Mouse (Mus musculus) limb, embryonic 10.5 days (tissue): ENCODE measurements around the gene Itpkb. TPM values are rescaled to one million over a fixed set of nuclear protein-coding genes. Genes with fewer than 3 reads are reported as not detected.
"Not testable (repeated sequence)": the region's sequence is repeated elsewhere in the genome, so short reads cannot be mapped to it uniquely, and the experiment has no call there.

ENCODE experiments used
- DNase-seq: peaks from one replicate; pipeline ENCODE4 v3.0.0-alpha.2; 2017; ENCODE audit warnings: low spot score
- H3K27ac ChIP-seq: fragments of 300-500 bp; sonication (generic); 2 replicates; pipeline ENCODE4 v1.5.1; 2016; ENCODE audit warnings: mild to moderate bottlenecking
- H3K27me3 ChIP-seq: fragments of 300-500 bp; sonication (generic); 2 replicates; pipeline ENCODE4 v1.6.1; 2016; ENCODE audit warnings: low read depth, mild to moderate bottlenecking; ENCODE audit not compliant: poor library complexity, severe bottlenecking
- H3K36me3 ChIP-seq: fragments of 300-500 bp; sonication (generic); 2 replicates; pipeline ENCODE4 v1.6.1; 2016; ENCODE audit warnings: mild to moderate bottlenecking, moderate library complexity
- H3K4me1 ChIP-seq: fragments of 300-500 bp; sonication (generic); 2 replicates; pipeline ENCODE4 v1.6.1; 2016
- H3K4me3 ChIP-seq: fragments of 300-500 bp; sonication (generic); 2 replicates; pipeline ENCODE4 v1.5.1; 2016; ENCODE audit warnings: mild to moderate bottlenecking, moderate library complexity
- H3K9me3 ChIP-seq: fragments of 300-500 bp; sonication (generic); replicated peaks from 2 replicates; pipeline ENCODE4 v1.6.1; 2016; ENCODE audit warnings: mild to moderate bottlenecking
- WGBS: fragments of 180-500 bp; shearing (Covaris S2); methylation state at CpG from one replicate; pipeline ENCODE4 v1.1.7; 2016; 5-methylcytosine and 5-hydroxymethylcytosine counted together
- polyA plus RNA-seq: library from polyadenylated mRNA; unstranded; fragments of >200 nt; fragmentation: Nextera tagmentation; extraction: Ambion mirVana; gene quantifications from 2 replicates; pipeline ENCODE4 v1.2.1, GENCODE M21; 2016

The Itpkb gene
- polyA plus RNA-seq, 1 experiment from 2014 or later, result 10.1 TPM

GRCm38 (mm10) chr1:180367626-180368025, 37.3 kb downstream of the Itpkb start:
- no peaks in the 10 kb centered on the region for H3K27me3 ChIP-seq
- no peaks in the 10 kb centered on the region for H3K9me3 ChIP-seq
- WGBS, result 83% methylated on average over 3 of the region's 3 CpGs
- no peak overlapping the region for H3K27ac ChIP-seq
- no peak for DNase-seq
- H3K4me1 ChIP-seq, result peaks cover 56% of the 10 kb centered on the region
- H3K4me3 ChIP-seq, result no peak overlapping the region
- H3K36me3 ChIP-seq, result no peaks in the 10 kb centered on the region

GRCm38 (mm10) chr1:180368112-180368511, 37.8 kb downstream of the Itpkb start:
- Histone ChIP-seq H3K27me3 (no peaks in the 10 kb centered on the region), H3K27ac (no peak overlapping the region), H3K36me3 (no peaks in the 10 kb centered on the region), H3K4me1 (peaks cover 54% of the 10 kb centered on the region), H3K4me3 (no peak overlapping the region), H3K9me3 (no peaks in the 10 kb centered on the region)
- DNase-seq, result no peak
- 90% methylated on average over 7 of the region's 7 CpGs for WGBS

- Histone ChIP-seq H3K27me3 (no peaks in the 10 kb centered on the region), H3K27ac (no peak overlapping the region), H3K36me3 (no peaks in the 10 kb centered on the region), H3K4me3 (no peak overlapping the region), H3K9me3 (no peaks in the 10 kb centered on the region), H3K4me1 (peaks cover 48% of the 10 kb centered on the region)
- DNase-seq, result no peak
- 82% methylated on average over 9 of the region's 9 CpGs for WGBS
Observed at GRCm38 (mm10) chr1:180368646-180369045, 38.4 kb downstream of the Itpkb start.

DNA sequence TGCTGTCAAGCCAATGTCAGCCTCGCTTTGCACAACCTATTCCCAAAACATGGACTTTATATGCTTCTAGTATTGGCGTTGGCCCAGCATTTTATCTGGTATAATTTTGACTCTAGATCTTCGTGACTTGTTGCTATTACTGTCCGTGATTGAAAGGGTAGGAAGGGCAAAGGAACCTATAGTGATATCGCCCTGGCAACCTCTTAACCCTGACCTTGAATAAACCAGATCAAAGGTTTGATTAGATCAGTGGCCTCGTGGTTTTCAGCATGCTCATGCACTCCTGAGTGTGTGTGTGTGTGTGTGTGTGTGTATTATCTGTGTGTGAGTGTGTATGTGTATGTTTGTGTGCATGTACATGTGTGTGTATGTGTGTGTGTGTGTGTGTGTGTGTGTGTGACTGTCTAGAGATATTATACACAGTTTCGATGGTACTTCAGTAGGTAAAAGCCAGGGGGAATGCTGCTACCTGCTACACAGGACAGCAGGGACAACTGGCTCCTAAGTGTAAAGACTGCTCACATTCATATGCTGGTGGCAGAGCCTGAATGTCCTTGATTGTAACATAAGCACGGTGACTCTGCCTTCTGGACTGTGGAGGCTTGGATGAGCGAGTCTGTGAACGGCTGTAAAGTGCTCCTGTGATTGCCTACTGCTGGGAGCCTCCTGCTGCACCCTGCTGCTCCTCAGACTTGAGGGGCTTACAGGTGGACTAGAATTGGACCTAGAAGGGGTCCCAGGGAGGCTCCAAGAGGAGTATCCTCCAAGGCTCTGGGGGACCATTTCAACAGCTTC, 40.8 kb downstream of the Itpkb start:
- Histone ChIP-seq H3K4me1 (peaks cover 26% of the 10 kb centered on the region), H3K27ac (no peak overlapping the region), H3K27me3 (no peaks in the 10 kb centered on the region), H3K9me3 (no peaks in the 10 kb centered on the region), H3K36me3 (no peaks in the 10 kb centered on the region), H3K4me3 (no peak overlapping the region)
- no peak for DNase-seq
- 79% methylated on average over 10 of the region's 10 CpGs for WGBS

- H3K27ac ChIP-seq, DNase-seq, H3K9me3 ChIP-seq, H3K4me3 ChIP-seq, H3K27me3 ChIP-seq, H3K36me3 ChIP-seq: not testable (repeated sequence)
- H3K4me1 ChIP-seq, result peaks cover 23% of the 10 kb centered on the region
- 92% methylated on average over 5 of the region's 5 CpGs for WGBS
Observed at GRCm38 (mm10) chr1:180372258-180372657, 42.0 kb downstream of the Itpkb start.

GRCm38 (mm10) chr1:180376598-180376997, 46.3 kb downstream of the Itpkb start:
- Histone ChIP-seq H3K27me3 (no peaks in the 10 kb centered on the region), H3K36me3 (no peaks in the 10 kb centered on the region), H3K4me3 (no peak overlapping the region), H3K9me3 (no peaks in the 10 kb centered on the region), H3K27ac (no peak overlapping the region), H3K4me1 (peaks cover 39% of the 10 kb centered on the region)
- DNase-seq, result no peak
- 68% methylated on average over 7 of the region's 7 CpGs for WGBS

GRCm38 (mm10) chr1:180379559-180379958, 49.3 kb downstream of the Itpkb start:
- 77% methylated on average over 3 of the region's 3 CpGs for WGBS

GRCm38 (mm10) chr1:180382358-180382757, 52.1 kb downstream of the Itpkb start:
- DNase-seq, result no peak
- WGBS, result 78% methylated on average over 8 of the region's 8 CpGs
- no peaks in the 10 kb centered on the region for H3K27me3 ChIP-seq
- no peak overlapping the region for H3K27ac ChIP-seq
- no peak overlapping the region for H3K4me3 ChIP-seq
- no peaks in the 10 kb centered on the region for H3K9me3 ChIP-seq
- peaks cover 47% of the 10 kb centered on the region for H3K4me1 ChIP-seq
- peaks cover 3% of the 10 kb centered on the region; the same call in 1 of the 2 replicates for H3K36me3 ChIP-seq

More at GRCm38 (mm10) chr1:180379559-180379958, 49.3 kb downstream of the Itpkb start:
- H3K27ac ChIP-seq, result no peak overlapping the region
- H3K9me3 ChIP-seq, result no peaks in the 10 kb centered on the region
- H3K36me3 ChIP-seq, result peaks cover 3% of the 10 kb centered on the region; the same call in 1 of the 2 replicates
- H3K4me3 ChIP-seq, result no peak overlapping the region
- H3K27me3 ChIP-seq, result no peaks in the 10 kb centered on the region
- H3K4me1 ChIP-seq, result peaks cover 42% of the 10 kb centered on the region
- no peak for DNase-seq

GRCm38 (mm10) chr1:180383884-180384283, 53.6 kb downstream of the Itpkb start:
- H3K36me3 ChIP-seq, result peaks cover 3% of the 10 kb centered on the region; the same call in 1 of the 2 replicates
- no peak overlapping the region for H3K4me3 ChIP-seq
- no peak for DNase-seq
- no peaks in the 10 kb centered on the region for H3K9me3 ChIP-seq
- no peak overlapping the region for H3K27ac ChIP-seq
- no peaks in the 10 kb centered on the region for H3K27me3 ChIP-seq
- WGBS, result 95% methylated on average over 8 of the region's 8 CpGs
- H3K4me1 ChIP-seq, result peaks cover 47% of the 10 kb centered on the region

- Histone ChIP-seq H3K27ac (no peak overlapping the region), H3K36me3 (peaks cover 3% of the 10 kb centered on the region; the same call in 1 of the 2 replicates), H3K4me1 (peaks cover 41% of the 10 kb centered on the region), H3K27me3 (no peaks in the 10 kb centered on the region), H3K9me3 (no peaks in the 10 kb centered on the region), H3K4me3 (no peak overlapping the region)
- WGBS, result 69% methylated on average over 10 of the region's 10 CpGs
- no peak for DNase-seq
Observed at GRCm38 (mm10) chr1:180384486-180384885, 54.2 kb downstream of the Itpkb start.

DNA sequence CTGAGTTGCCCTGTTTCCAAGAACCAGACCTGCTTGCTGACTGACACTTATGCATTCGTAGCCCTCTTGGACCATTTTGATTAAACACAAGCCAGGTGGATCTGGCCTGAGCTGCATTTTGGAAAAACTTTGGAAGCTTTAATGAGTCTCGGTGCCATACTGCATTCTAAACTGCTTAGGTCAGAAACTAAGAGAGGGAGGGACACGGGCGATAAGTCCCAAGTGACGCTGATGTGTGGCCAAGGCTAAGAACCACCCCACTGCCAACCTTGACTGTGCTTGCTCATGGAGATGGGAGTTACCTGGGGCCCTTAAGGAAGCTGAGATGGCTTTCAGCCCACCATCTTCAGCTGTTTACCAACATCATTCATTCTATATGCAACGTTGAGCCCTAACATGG, 55.0 kb downstream of the Itpkb start:
- Histone ChIP-seq H3K9me3 (no peaks in the 10 kb centered on the region), H3K27me3 (no peaks in the 10 kb centered on the region), H3K4me1 (peaks cover 33% of the 10 kb centered on the region), H3K36me3 (peaks cover 3% of the 10 kb centered on the region; the same call in 1 of the 2 replicates), H3K4me3 (no peak overlapping the region), H3K27ac (no peak overlapping the region)
- 86% methylated on average over 6 of the region's 6 CpGs for WGBS
- DNase-seq, result no peak

GRCm38 (mm10) chr1:180386951-180387749, 56.9 kb downstream of the Itpkb start:
- H3K4me3 ChIP-seq, result peak overlapping the region; percentile 50
- peaks cover 28% of the 10 kb centered on the region for H3K4me1 ChIP-seq
- H3K27ac ChIP-seq, result peak overlapping the region; percentile 83
- no peaks in the 10 kb centered on the region for H3K27me3 ChIP-seq
- DNase-seq, result peak; percentile 99
- peaks cover 3% of the 10 kb centered on the region; the same call in 1 of the 2 replicates for H3K36me3 ChIP-seq
- 3% methylated on average over 27 of the region's 27 CpGs for WGBS
- no peaks in the 10 kb centered on the region for H3K9me3 ChIP-seq
